Mouse (Mus musculus) olfactory bulb, adult 2 months (tissue): ENCODE data around the gene Resp18.

Experiments used
- CTCF ChIP-seq: fragments of 200-500 bp; IDR thresholded peaks from 2 replicates; pipeline ENCODE4 v1.5.1; 2012; ENCODE audit warnings: low read depth, mild to moderate bottlenecking, low read length, moderate library complexity; ENCODE audit not compliant: insufficient read depth
- POLR2A ChIP-seq: fragments of 200-500 bp; IDR thresholded peaks from 2 replicates; pipeline ENCODE4 v1.6.1; 2012; ENCODE audit warnings: mild to moderate bottlenecking, low read depth, low read length, moderate library complexity; ENCODE audit not compliant: insufficient read depth

GRCm38 (mm10) chr1:75239591-75239990, 38.6 kb downstream of the Resp18 start:
- TF ChIP-seq POLR2A (no peak), CTCF (no peak)
